29 mouse cellular contexts compared by ENCODE assay signal in the genomic region with DNA sequence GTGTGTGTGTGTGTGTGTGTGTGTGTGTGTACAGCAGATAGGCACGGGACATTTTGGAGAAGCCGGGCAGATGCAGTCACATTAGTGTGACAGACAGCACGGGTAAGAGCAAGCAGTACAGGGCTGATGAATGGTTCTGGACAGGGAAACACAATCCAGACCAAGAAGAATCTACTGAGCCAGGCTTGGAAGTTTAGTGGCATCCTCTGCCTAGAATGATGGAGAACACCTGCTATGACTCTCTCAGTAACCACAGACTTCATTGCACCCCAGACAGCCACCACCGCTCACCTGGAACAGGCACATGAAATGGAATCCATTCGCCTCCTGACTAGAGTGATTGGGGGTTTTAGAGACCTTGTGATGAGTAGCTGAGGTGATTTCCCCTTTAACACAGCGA. TPM values are rescaled to one million over a fixed set of nuclear protein-coding genes. Genes with fewer than 3 reads are reported as not detected.
DNase-seq lines count a peak whose midpoint lies in the region; ATAC-seq and TF ChIP-seq lines count a peak whose summit lies in the region.
"Had no signal": no experiment of that assay in that cellular context is flagged by ENCODE, and none has a peak within 500 bp of the region (broad histone marks: within the 10 kb centered on the region; RNA-seq: fewer than 3 reads in every experiment).

No protein-coding gene starts in this region.

- DNase-seq in kidney, adult 11 months = no peak
- peak; percentile 58 for DNase-seq in kidney, postnatal 0 days (ENCODE audit: low spot score)
- DNase-seq in kidney, postnatal 36 days = no peak
- no peak for DNase-seq in hindbrain, postnatal 0 days (ENCODE audit: low spot score)
- DNase-seq: adrenal gland, adult 8-10 months; adrenal gland, postnatal 25 days; cerebellum, adult 11-12 months; cerebellum, adult 8-10 months; cerebellum, postnatal 10 days; cerebellum, postnatal 36 days; embryo, embryonic 11 days; gastrocnemius, postnatal 25 days; heart, adult 18-20 months; heart, postnatal 10 days; heart, postnatal 36 days had no signal

- no peaks in the 10 kb centered on the region for H3K9me3 ChIP-seq in kidney, embryonic 14.5 days (ENCODE audit: control insufficient read depth, low read length)
- no peaks in the 10 kb centered on the region for H3K9me3 ChIP-seq in kidney, postnatal 0 days (replicated peaks; ENCODE audit: low read length)
- no peaks in the 10 kb centered on the region for H3K9me3 ChIP-seq in limb, embryonic 12.5 days
- no peaks in the 10 kb centered on the region for H3K9me3 ChIP-seq in hindbrain, postnatal 0 days (ENCODE audit: low read length)
- H3K9me3 ChIP-seq: embryonic facial prominence, embryonic 10.5 days; embryonic facial prominence, embryonic 13.5 days; forebrain, embryonic 12.5 days; forebrain, embryonic 15.5 days; heart, embryonic 12.5 days; heart, embryonic 15.5 days; hindbrain, embryonic 10.5 days; hindbrain, embryonic 13.5 days had no signal

- no peak for TF ChIP-seq CTCF in kidney, postnatal 0 days (IDR thresholded peaks at IDR 0.05; ENCODE audit: low read depth)
- TF ChIP-seq CTCF in hindbrain, postnatal 0 days (IDR thresholded peaks at IDR 0.05; ENCODE audit: low read depth) = no peak

- H3K4me3 ChIP-seq in kidney, embryonic 14.5 days (ENCODE audit: low read length) = no peak overlapping the region
- H3K4me3 ChIP-seq in kidney, postnatal 0 days (replicated peaks; ENCODE audit: low read depth, low read length) = no peak overlapping the region
- no peak overlapping the region for H3K4me3 ChIP-seq in limb, embryonic 12.5 days (replicated peaks)
- no peak overlapping the region for H3K4me3 ChIP-seq in hindbrain, postnatal 0 days (ENCODE audit: low read length)
- H3K4me3 ChIP-seq: embryonic facial prominence, embryonic 10.5 days; embryonic facial prominence, embryonic 13.5 days; erythroblast, embryonic 14.5 days; forebrain, embryonic 12.5 days; forebrain, embryonic 15.5 days; heart, embryonic 12.5 days; heart, embryonic 15.5 days; hindbrain, embryonic 10.5 days; hindbrain, embryonic 13.5 days had no signal

- no peak overlapping the region for H3K4me2 ChIP-seq in kidney, embryonic 14.5 days (replicated peaks; ENCODE audit: low read depth, low read length)
- no peak overlapping the region for H3K4me2 ChIP-seq in kidney, postnatal 0 days (ENCODE audit: low read length)
- H3K4me2 ChIP-seq in limb, embryonic 12.5 days = no peak overlapping the region
- H3K4me2 ChIP-seq in hindbrain, postnatal 0 days (ENCODE audit: low read depth, low read length) = no peak overlapping the region
- H3K4me2 ChIP-seq: embryonic facial prominence, embryonic 13.5 days; forebrain, embryonic 12.5 days; forebrain, embryonic 15.5 days; heart, embryonic 12.5 days; heart, embryonic 15.5 days; hindbrain, embryonic 13.5 days had no signal

- 44% methylated on average over 6 of the region's 6 CpGs for WGBS in kidney, embryonic 14.5 days
- 51% methylated on average over 6 of the region's 6 CpGs for WGBS in kidney, postnatal 0 days
- 73% methylated on average over 6 of the region's 6 CpGs for WGBS in limb, embryonic 12.5 days
- WGBS in hindbrain, postnatal 0 days = 93% methylated on average over 6 of the region's 6 CpGs

- H3K36me3 ChIP-seq in kidney, embryonic 14.5 days (ENCODE audit: control insufficient read depth, insufficient read depth, low read length) = no peaks in the 10 kb centered on the region
- no peaks in the 10 kb centered on the region for H3K36me3 ChIP-seq in kidney, postnatal 0 days (ENCODE audit: insufficient read depth, low read length)
- no peaks in the 10 kb centered on the region for H3K36me3 ChIP-seq in limb, embryonic 12.5 days
- H3K36me3 ChIP-seq in hindbrain, postnatal 0 days (ENCODE audit: insufficient read depth, low read length) = no peaks in the 10 kb centered on the region
- H3K36me3 ChIP-seq: embryonic facial prominence, embryonic 10.5 days; embryonic facial prominence, embryonic 13.5 days; forebrain, embryonic 12.5 days; forebrain, embryonic 15.5 days; heart, embryonic 12.5 days; heart, embryonic 15.5 days; hindbrain, embryonic 10.5 days; hindbrain, embryonic 13.5 days had no signal

- H3K27me3 ChIP-seq in kidney, embryonic 14.5 days (ENCODE audit: control insufficient read depth, insufficient read depth, low read length) = no peaks in the 10 kb centered on the region
- no peaks in the 10 kb centered on the region for H3K27me3 ChIP-seq in kidney, postnatal 0 days (ENCODE audit: insufficient read depth, low read length)
- no peaks in the 10 kb centered on the region; the same call in 1 of the 2 replicates for H3K27me3 ChIP-seq in limb, embryonic 12.5 days
- no peaks in the 10 kb centered on the region for H3K27me3 ChIP-seq in hindbrain, postnatal 0 days (ENCODE audit: insufficient read depth, low read length)
- H3K27me3 ChIP-seq: embryonic facial prominence, embryonic 13.5 days; forebrain, embryonic 12.5 days; forebrain, embryonic 15.5 days; heart, embryonic 12.5 days; heart, embryonic 15.5 days; hindbrain, embryonic 13.5 days had no signal

- H3K4me1 ChIP-seq in kidney, embryonic 14.5 days (ENCODE audit: control insufficient read depth, insufficient read depth, low read length) = peaks cover under 1% of the 10 kb centered on the region; the same call in 1 of the 2 replicates
- H3K4me1 ChIP-seq in kidney, postnatal 0 days (replicated peaks; ENCODE audit: insufficient read depth, low read length) = no peaks in the 10 kb centered on the region
- peaks cover 41% of the 10 kb centered on the region for H3K4me1 ChIP-seq in limb, embryonic 12.5 days (replicated peaks)
- H3K4me1 ChIP-seq in hindbrain, postnatal 0 days (ENCODE audit: insufficient read depth, low read length) = no peaks in the 10 kb centered on the region
- H3K4me1 ChIP-seq: embryonic facial prominence, embryonic 10.5 days; forebrain, embryonic 12.5 days; forebrain, embryonic 15.5 days; heart, embryonic 12.5 days; heart, embryonic 15.5 days; hindbrain, embryonic 10.5 days; hindbrain, embryonic 13.5 days had no signal

- no peak overlapping the region for H3K9ac ChIP-seq in kidney, embryonic 14.5 days (ENCODE audit: low read depth, low read length)
- no peak overlapping the region for H3K9ac ChIP-seq in kidney, postnatal 0 days (ENCODE audit: low read depth, low read length)
- H3K9ac ChIP-seq in limb, embryonic 12.5 days (replicated peaks) = no peak overlapping the region
- no peak overlapping the region for H3K9ac ChIP-seq in hindbrain, postnatal 0 days (replicated peaks; ENCODE audit: low read length)
- H3K9ac ChIP-seq: embryonic facial prominence, embryonic 13.5 days; forebrain, embryonic 12.5 days; forebrain, embryonic 15.5 days; heart, embryonic 12.5 days; heart, embryonic 15.5 days; hindbrain, embryonic 13.5 days had no signal

- H3K27ac ChIP-seq in kidney, embryonic 14.5 days (ENCODE audit: low read depth, low read length) = no peak overlapping the region
- no peak overlapping the region for H3K27ac ChIP-seq in kidney, postnatal 0 days
- peak overlapping the region; percentile 82 for H3K27ac ChIP-seq in limb, embryonic 12.5 days
- no peak overlapping the region for H3K27ac ChIP-seq in hindbrain, postnatal 0 days
- H3K27ac ChIP-seq: embryonic facial prominence, embryonic 10.5 days; forebrain, embryonic 12.5 days; forebrain, embryonic 15.5 days; heart, embryonic 15.5 days; hindbrain, embryonic 10.5 days; hindbrain, embryonic 13.5 days had no signal

- ATAC-seq in kidney, embryonic 14.5 days (ENCODE audit: low FRiP score, low TSS enrichment) = peak; percentile 88
- ATAC-seq in kidney, postnatal 0 days (replicated peaks; ENCODE audit: low FRiP score, low read depth) = no peak
- ATAC-seq in limb, embryonic 12.5 days (ENCODE audit: insufficient number of reproducible peaks, insufficient read depth, low FRiP score, low TSS enrichment, low read depth) = no peak
- ATAC-seq in hindbrain, postnatal 0 days = no peak
- ATAC-seq: activated CD4-positive, CD25-positive, alpha-beta regulatory T cell, adult 4 months; forebrain, embryonic 15.5 days had no signal

RNA-seq across cellular contexts. Expression of gene Saxo1, which starts 38.2 kb away (rescaled TPM):
- 0.11 and 0.12 TPM in 2 replicates for polyA plus RNA-seq in kidney, embryonic 14.5 days (2014; fragmentation: Nextera tagmentation; extraction: Ambion mirVana)
- 0.08 and 0.21 TPM in 2 replicates for polyA plus RNA-seq in kidney, postnatal 0 days (2015; fragmentation: Nextera tagmentation; extraction: Ambion mirVana)
- polyA plus RNA-seq in limb, embryonic 12.5 days (2016; fragmentation: Nextera tagmentation; extraction: Ambion mirVana) = 0.15 and 0.28 TPM in 2 replicates
- total RNA-seq in hindbrain, postnatal 0 days (2014; rRNA removed) = not detected in 2 replicates
- not detected in 2 replicates for polyA plus RNA-seq in hindbrain, postnatal 0 days (2015; fragmentation: Nextera tagmentation; extraction: Ambion mirVana)
- total RNA-seq: adrenal gland, adult 8-10 months; adrenal gland, postnatal 25 days; gastrocnemius, adult 8-10 months; gastrocnemius, postnatal 25 days; heart, adult 18-20 months; heart, postnatal 10 days; heart, postnatal 36 days had no signal
- polyA plus RNA-seq: activated CD4-positive, CD25-positive, alpha-beta regulatory T cell, adult 4 months; brain, embryonic 14.5 days; embryonic facial prominence, embryonic 10.5 days; erythroblast, embryonic 14.5 days; forebrain, embryonic 12.5 days; forebrain, embryonic 15.5 days; heart, embryonic 12.5 days; hindbrain, embryonic 10.5 days; hindbrain, embryonic 13.5 days had no signal

RNA-seq across cellular contexts. Expression of gene Rraga, which starts 55.5 kb away (rescaled TPM):
- 88.7 and 115 TPM in 2 replicates for polyA plus RNA-seq in kidney, embryonic 14.5 days (2014; fragmentation: Nextera tagmentation; extraction: Ambion mirVana)
- polyA plus RNA-seq in kidney, postnatal 0 days (2015; fragmentation: Nextera tagmentation; extraction: Ambion mirVana) = 80.3 and 86.3 TPM in 2 replicates
- 66.2 and 70.8 TPM in 2 replicates for polyA plus RNA-seq in limb, embryonic 12.5 days (2016; fragmentation: Nextera tagmentation; extraction: Ambion mirVana)
- 31.3 and 31.5 TPM in 2 replicates for total RNA-seq in hindbrain, postnatal 0 days (2014; rRNA removed)
- 135 and 143 TPM in 2 replicates for polyA plus RNA-seq in hindbrain, postnatal 0 days (2015; fragmentation: Nextera tagmentation; extraction: Ambion mirVana)
